Mouse (Mus musculus): ENCODE data around the gene Lao1.
A peak's percentile ranks its signal among the peaks of the same experiment; 100 is the strongest.
"Not testable (repeated sequence)": the region's sequence is repeated elsewhere in the genome, so short reads cannot be mapped to it uniquely, and the experiment has no call there.

Lao1 gene

GRCm38 (mm10) chr4:118961141-118961628, at the start of gene Lao1:
TSS of gene Lao1 (plus strand) at chr4:118961578.
- DNase-seq (ENCODE audit: inconsistent ontology term) = no peak

DNA sequence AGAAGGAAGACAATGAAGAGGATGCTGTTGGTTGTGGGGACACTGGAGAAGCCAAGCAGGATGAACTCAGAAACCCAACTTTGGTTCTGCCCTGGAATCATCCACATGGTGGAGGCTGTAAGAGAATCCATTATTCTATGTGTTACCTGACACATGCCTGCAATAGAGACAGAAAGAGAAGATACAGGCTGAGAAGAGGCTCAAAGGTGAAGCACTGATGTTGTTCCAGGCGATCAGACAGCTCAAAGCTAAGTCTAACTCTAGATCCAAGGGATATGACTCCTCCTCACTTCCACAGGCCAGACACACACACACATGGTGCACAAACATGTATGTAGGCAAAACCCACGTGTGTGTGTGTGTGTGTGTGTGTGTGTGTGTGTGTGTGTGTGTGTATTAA, 44.0 kb upstream of the Lao1 start, which contains the start of gene Olfr1329:
Gene Olfr1329 (minus strand): TSS at position 101 of the 400 bp plus-strand sequence.
- not testable (repeated sequence) for DNase-seq (ENCODE audit: inconsistent ontology term)

DNA sequence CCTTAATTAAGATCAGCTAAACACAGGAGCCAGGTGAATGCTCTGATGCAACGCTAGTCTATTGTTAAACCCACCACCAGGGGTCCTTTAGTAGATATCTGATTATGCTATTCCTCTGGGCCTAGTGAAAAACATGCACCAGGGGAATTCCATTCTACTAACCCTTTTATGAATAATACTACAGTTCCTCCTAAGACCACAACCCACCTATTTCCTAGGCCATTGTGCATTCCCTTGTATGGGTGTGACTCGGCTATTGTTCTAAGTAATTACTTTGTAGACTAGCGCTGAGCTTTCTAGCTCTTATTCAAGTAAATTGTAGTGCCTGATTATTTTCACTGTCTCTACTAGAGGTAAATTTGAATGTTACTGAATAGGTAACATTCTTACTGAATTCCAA, 30.1 kb upstream of the Lao1 start:
- DNase-seq (ENCODE audit: inconsistent ontology term) = not testable (repeated sequence)

DNA sequence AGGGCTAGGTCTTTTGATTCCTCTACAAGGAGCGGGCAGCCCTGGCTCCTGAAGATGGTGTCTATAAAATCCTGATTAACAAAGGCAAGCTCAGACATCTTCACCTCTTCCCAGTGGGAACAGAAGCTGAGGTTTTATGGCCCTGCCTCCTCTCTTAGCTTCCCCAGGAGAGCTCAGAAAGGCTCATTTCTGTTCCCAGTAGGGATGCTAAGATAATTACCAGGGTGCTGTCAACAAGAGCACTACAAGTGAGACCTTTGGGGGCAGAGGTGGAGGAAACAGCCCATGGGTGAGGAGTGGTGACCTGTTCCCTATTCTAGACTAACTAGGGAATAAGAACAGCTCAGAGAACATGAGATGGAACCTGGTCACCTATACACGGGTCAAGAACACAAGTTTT, 22.9 kb upstream of the Lao1 start, which contains the start of gene Olfr1328:
Gene Olfr1328 (minus strand): TSS at position 101 of the 400 bp plus-strand sequence.
- DNase-seq (ENCODE audit: inconsistent ontology term) = no peak

DNA sequence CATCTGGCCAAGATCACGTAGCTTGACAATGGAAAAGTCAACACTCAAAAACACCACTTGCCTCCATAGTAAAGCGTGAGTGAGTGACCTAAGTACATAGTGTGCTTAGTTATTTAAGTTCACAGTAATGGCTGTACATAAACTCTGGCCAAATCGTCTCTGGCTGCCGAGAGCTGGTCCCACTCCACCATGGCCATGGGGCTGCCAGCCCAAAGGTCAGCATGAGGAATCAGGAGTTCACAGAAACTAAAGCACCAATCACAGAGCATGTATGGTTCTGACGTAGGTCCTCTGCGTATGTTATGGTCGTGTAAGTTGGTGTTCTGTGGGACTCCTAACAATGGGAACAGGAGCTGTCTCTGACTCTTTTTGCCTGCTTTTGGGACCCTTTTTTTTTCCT, 2.6 kb upstream of the Lao1 start:
- DNase-seq (ENCODE audit: inconsistent ontology term) = no peak

GRCm38 (mm10) chr4:118967711-118968110, 6.3 kb downstream of the Lao1 start:
- no peak for DNase-seq (ENCODE audit: inconsistent ontology term)

GRCm38 (mm10) chr4:118973281-118973680, 11.9 kb downstream of the Lao1 start:
- no peak for DNase-seq (ENCODE audit: inconsistent ontology term)

DNA sequence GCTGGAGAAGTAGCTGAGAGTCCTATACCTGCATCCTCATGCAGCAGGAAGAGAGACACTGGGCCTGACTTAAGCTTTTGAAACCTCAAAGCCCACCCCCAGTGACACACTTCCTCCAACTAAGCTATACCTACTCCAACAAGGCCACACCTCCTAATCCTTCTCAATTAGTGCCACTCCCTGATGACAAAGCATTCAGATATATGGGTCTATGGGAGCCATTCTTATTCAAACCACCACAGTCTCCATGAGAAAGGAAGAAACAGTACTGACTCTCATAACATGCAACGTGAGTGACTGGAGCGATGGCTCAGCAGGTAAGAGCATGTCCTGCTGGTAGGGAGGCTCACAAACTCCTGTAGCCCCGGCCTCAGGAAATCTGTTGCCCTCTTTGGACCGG, 23.9 kb downstream of the Lao1 start:
- DNase-seq (ENCODE audit: inconsistent ontology term) = no peak

GRCm38 (mm10) chr4:118988535-118988934, 27.2 kb downstream of the Lao1 start:
- DNase-seq (ENCODE audit: inconsistent ontology term) = peak; percentile 43

- no peak for DNase-seq (ENCODE audit: inconsistent ontology term)
Measured at GRCm38 (mm10) chr4:118989331-118989730, 28.0 kb downstream of the Lao1 start.

GRCm38 (mm10) chr4:118991797-118992196, 30.4 kb downstream of the Lao1 start:
- DNase-seq (ENCODE audit: inconsistent ontology term) = no peak

DNA sequence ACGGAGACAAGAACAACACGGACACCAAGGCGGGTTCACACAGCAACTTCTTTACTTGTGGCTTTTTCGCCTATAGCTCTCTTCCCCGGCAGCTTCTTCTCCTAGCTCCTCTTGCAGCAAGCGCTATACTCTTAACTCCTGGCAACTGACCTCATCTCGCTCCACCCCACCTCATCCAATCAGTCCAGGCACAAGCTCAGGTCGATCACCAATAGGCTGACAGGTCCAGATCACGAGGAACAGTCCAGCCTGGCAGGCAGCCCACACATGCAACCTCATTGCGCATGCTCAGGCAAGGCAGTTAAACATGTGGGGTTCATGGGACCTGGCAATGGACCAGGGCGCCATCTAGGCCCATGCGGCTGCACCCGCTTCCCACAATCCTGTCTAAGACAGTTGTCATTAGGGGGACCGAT, 35.8 kb downstream of the Lao1 start:
- DNase-seq (ENCODE audit: inconsistent ontology term) = no peak

DNA sequence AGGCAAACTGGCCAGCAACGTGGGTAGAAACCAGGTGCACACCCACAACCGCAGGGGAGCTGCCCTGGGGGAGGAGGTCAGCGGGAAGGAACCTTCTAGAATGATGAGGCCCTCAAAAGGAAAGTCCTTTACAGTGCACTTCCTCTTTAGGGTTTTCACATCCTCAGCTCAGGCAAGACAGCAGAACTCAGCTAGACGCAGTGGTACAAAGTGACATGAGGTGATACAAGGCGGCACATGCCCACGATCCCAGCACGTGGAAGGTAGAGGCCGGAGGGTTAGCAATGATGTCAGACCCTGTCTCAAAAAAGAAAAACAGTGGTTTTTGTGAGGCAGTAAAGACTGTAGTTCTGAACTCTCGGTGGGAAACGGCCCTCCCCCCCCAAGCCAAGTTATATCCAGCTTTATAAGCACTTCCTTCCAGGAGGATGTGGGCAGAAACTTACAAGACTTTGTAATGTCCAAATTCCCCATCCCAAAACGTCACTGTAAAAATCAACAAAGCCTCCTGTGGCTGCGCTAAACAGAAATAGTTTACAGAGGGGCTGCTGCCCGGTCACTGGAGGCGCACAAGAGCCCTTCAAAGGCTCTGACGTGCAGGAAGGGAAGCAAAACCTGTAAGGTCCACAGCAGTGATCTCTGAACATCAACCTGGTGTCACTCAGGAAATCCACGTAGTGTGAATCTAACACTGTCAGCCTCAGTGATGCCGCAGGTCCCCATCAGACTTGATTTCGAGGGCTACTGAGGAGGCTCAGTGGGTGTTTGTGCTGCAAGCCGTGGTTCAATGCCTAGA, 38.5 kb downstream of the Lao1 start:
- no peak for DNase-seq (ENCODE audit: inconsistent ontology term)

GRCm38 (mm10) chr4:119001696-119002095, 40.3 kb downstream of the Lao1 start:
- peak; percentile 49 for DNase-seq (ENCODE audit: inconsistent ontology term)

DNA sequence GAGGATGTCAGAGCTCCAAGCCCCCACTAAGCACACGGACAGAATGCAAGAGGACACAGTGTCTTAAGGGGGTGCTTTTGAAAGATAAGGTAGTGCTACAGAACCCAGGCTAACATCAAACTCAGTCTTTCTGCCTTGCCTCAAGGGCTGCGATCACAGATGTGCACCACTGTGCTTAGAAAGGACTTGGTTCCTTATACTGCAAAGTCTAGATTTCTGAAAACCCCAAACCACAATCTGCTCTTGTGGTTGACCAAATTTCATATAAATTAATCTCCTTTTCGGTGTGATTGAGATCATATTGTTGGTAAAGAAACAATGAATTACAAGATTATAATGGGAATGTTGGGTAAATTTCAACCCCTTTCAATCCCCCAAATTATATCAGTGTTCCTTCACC, 41.1 kb downstream of the Lao1 start:
- DNase-seq (ENCODE audit: inconsistent ontology term) = no peak

GRCm38 (mm10) chr4:119004178-119004577, 42.8 kb downstream of the Lao1 start:
- peak; percentile 54 for DNase-seq (ENCODE audit: inconsistent ontology term)

- peak; percentile 68 for DNase-seq (ENCODE audit: inconsistent ontology term)
Measured at GRCm38 (mm10) chr4:119004613-119005339, 43.4 kb downstream of the Lao1 start.

- no peak for DNase-seq (ENCODE audit: inconsistent ontology term)
Measured at GRCm38 (mm10) chr4:119007602-119008001, 46.2 kb downstream of the Lao1 start.

- DNase-seq (ENCODE audit: inconsistent ontology term) = peak; percentile 86
Measured at GRCm38 (mm10) chr4:119008476-119008875, 47.1 kb downstream of the Lao1 start.

DNA sequence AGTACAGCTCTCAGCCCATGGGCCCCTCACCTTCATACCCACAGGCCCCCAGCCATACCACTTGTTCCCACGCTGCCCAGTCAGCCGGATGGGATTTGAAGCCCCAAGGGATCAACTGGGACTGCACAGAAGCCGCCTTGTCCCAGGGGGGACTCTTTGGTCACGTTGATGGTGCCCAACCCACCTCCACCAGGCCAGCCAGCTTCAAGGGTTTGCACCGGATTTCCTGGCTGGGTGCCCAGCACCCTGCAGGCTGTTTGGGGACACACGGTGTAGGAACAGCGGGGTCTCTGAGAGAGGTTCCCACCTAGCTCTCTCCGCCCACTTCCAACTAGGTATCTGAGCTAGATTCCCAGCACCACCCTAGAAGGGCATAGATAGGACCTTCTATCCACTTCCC, 48.4 kb downstream of the Lao1 start:
- no peak for DNase-seq (ENCODE audit: inconsistent ontology term)

GRCm38 (mm10) chr4:119011050-119011680, 49.8 kb downstream of the Lao1 start:
- no peak for DNase-seq (ENCODE audit: inconsistent ontology term)

DNA sequence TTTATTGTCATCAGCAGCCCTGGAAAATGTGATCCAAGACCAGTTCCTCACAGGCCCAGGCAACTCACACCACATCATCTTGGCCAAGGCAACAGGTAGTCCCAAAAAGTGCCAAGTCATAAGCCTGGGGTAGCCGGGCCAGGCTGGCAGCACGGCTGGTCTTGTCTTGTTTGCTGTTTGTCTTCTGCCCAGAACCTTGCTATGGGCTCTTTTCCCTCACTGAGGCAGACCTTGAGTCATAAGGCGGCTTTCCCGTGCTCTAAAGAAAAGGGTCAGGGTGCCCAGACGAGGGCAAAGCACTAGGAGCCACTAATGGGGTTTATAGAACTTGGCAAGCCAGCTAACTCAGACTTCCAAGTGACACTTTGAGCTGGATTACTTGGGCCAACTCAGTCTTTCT, 51.7 kb downstream of the Lao1 start:
- DNase-seq (ENCODE audit: inconsistent ontology term) = no peak

All from Muller cell, postnatal 12 days (primary cell).